Mouse (Mus musculus) gastrocnemius, adult 2 months (tissue): ENCODE data around the gene Amotl2. TPM values are rescaled to one million over a fixed set of nuclear protein-coding genes. Genes with fewer than 3 reads are reported as not detected.

Source experiments
- DNase-seq: peaks from one replicate; pipeline ENCODE4 v3.0.0; 2022
- H3K27ac ChIP-seq: fragments of 200-600 bp; 2 replicates; pipeline ENCODE4 v1.8.1; 2022; ENCODE audit warnings: mild to moderate bottlenecking
- H3K4me3 ChIP-seq: fragments of 200-600 bp; 2 replicates; pipeline ENCODE4 v1.8.1; 2022; ENCODE audit warnings: mild to moderate bottlenecking, moderate library complexity
- CTCF ChIP-seq: fragments of 200-600 bp; IDR thresholded peaks from 2 replicates; pipeline ENCODE4 v1.8.1; 2022; ENCODE audit warnings: antibody characterized with exemption, mild to moderate bottlenecking, moderate library complexity
- intact Hi-C: fragments of 180-260 bp; cut with DNase I; formaldehyde crosslinking; loops from one replicate; pipeline ENCODE4 v1.15.1; 2025
- total RNA-seq, 2 experiments: library from RNA; stranded (reverse); gene quantifications; 2 replicates each; pipeline ENCODE4 v1.2.3; 2021

Amotl2 gene
- total RNA-seq, 2 experiments from 2014 or later, result 13.7 to 28.5 TPM

- no peak for TF ChIP-seq CTCF
- peak overlapping the region; percentile 99 for H3K27ac ChIP-seq
- no peak for DNase-seq
- no peak overlapping the region for H3K4me3 ChIP-seq
- intact Hi-C loops, result no loop called here
Measured at GRCm38 (mm10) chr9:102731044-102731471, 14.6 kb downstream of the Amotl2 start.

GRCm38 (mm10) chr9:102731574-102732175 is 15.2 kb downstream of the Amotl2 start:
- intact Hi-C loops, result no loop called here
- Histone ChIP-seq H3K27ac (peak overlapping the region; percentile 99), H3K4me3 (no peak overlapping the region)
- DNase-seq, result no peak
- TF ChIP-seq CTCF, result no peak

DNA sequence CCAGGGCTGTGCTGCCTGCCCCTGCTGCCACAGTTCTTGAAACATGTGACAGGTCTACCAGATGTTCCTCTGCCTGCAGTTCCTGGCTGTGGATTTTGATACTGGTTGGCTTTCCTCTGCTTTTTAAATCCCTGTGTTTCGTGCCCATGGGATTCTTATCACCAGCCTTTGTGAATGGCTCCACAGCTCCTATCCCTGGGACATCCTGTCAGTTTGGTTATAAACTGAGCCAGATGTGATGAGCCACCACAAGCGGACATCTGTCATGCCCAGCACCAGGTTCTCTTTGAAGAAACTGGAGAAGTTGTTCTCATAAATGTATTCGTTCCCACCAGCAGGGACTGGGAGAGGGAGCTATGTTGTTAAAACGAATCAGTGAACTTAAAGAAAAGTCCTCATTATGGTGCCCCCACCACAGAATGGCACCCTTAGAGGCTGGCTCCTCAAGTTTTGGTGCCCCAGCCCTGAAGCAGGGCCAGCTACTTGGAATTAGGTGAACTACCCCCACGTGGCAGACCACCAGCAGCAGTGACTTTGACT is 15.9 kb downstream of the Amotl2 start:
- DNase-seq, result no peak
- peak overlapping the region; percentile 99; the same call in 1 of the 2 replicates for H3K27ac ChIP-seq
- no peak for TF ChIP-seq CTCF
- no peak overlapping the region for H3K4me3 ChIP-seq
- intact Hi-C loops, result no loop called here

DNA sequence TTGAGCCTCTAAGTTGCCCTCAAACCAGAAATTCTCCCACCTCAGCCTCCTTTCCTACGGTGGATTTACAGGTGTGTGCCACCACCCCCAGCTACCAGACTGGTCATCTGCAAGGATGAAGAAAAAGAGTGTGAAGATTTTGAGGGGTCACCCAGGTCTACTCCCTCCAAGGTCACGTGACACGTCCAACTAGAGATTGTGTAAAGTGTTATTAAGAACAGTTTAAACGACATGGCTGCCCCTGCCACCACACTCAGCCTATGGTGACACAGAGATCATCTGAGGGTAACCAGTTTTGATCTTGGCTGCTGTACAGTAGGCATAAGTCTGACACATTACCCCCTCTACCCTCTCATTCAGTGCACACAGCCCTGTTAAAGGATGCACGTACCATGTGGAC is 17.0 kb downstream of the Amotl2 start:
- DNase-seq, result no peak
- TF ChIP-seq CTCF, result no peak
- Histone ChIP-seq H3K27ac (no peak overlapping the region), H3K4me3 (no peak overlapping the region)
- intact Hi-C loops, result no loop called here

DNA sequence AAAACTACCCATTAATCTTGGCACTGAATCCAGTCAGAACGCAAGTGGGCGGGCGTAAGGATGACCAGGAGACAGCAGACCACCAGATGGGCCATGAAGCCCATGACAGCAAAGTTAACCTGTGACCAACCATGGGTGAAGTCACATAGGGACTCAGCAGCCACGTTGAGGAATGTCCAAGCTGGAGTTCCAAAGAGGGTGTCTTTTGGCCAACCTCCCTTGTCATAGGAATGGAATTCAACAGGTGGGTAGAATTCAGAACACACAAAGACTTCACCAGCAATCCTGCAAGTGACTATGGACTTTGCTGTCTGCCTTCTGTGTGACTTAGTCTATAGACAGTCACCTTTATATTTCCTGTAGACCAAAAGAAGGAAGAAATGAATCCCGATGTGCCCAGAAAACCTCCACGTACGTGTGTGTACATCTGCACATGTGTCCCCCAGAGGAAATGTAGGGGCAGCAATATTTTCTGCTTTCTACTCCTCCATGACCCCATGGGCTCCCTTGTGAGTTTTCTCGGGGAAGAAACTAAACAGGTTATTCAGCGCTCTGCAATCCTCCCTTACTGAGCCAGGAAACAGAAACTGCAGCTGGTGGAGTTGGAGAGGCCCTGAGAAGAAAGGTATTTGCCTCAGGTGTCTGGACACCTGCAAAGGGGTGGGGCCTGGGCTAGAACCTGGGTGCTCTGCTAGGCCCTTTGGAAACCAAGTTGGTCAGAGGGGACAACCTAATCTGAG is 17.7 kb downstream of the Amotl2 start:
- intact Hi-C loops, result no loop called here
- no peak for DNase-seq
- Histone ChIP-seq H3K4me3 (no peak overlapping the region), H3K27ac (peak overlapping the region; percentile 38)
- TF ChIP-seq CTCF, result no peak

GRCm38 (mm10) chr9:102734739-102735075 is 18.2 kb downstream of the Amotl2 start:
- no peak overlapping the region for H3K27ac ChIP-seq

DNA sequence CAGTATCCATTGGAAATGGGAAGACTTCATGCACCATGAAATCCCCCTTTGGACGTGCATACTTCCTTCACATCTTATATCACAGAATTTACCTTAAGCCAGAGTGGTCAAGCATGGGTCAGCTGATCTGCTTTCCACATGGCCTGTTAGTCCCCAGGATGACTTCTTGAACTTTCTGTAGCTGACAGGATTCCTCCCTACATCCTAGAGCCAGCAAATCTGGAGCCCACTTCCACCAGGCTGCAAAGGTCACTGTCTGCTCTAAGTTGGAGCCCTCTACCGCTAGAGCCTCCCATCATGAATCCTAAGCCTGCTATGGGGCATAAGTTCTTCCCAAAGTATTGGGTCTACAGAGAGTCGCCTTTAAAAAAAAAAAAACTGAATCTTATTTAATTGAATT is 18.8 kb downstream of the Amotl2 start:
- DNase-seq, result no peak
- no peak for TF ChIP-seq CTCF
- intact Hi-C loops, result no loop called here
- no peak overlapping the region for H3K27ac ChIP-seq
- H3K4me3 ChIP-seq, result no peak overlapping the region

More at GRCm38 (mm10) chr9:102734739-102735075, 18.2 kb downstream of the Amotl2 start:
- DNase-seq, result no peak
- no peak overlapping the region for H3K4me3 ChIP-seq
- TF ChIP-seq CTCF, result no peak
- intact Hi-C loops, result no loop called here

- intact Hi-C loops, result no loop called here
- H3K27ac ChIP-seq, result no peak overlapping the region
- TF ChIP-seq CTCF, result no peak
Measured at GRCm38 (mm10) chr9:102735996-102736395, 19.5 kb downstream of the Amotl2 start.

DNA sequence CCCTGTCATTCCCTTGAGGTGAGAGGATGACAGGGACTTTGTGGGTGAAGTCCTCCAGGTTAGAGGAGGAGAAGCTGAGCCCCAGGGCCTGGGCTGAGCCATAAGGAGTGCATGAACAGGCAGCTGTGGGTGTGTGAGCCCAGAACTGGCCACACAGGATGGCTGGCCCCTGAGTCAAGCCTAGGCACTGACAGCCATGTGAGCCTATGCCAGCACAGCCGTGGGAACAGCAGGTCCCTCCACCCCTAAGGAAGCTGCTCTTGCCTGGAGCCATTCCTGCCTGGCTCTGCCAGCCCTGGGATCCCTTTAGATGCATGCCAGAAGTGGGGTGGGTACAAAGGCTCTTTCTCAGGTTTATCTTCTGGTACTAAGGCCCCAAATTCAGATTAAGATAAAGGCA is 20.9 kb downstream of the Amotl2 start:
- peak; percentile 49 for DNase-seq
- Histone ChIP-seq H3K27ac (no peak overlapping the region), H3K4me3 (no peak overlapping the region)
- intact Hi-C loops, result no loop called here
- TF ChIP-seq CTCF, result no peak

More at GRCm38 (mm10) chr9:102735996-102736395, 19.5 kb downstream of the Amotl2 start:
- no peak overlapping the region for H3K4me3 ChIP-seq
- no peak for DNase-seq

GRCm38 (mm10) chr9:102746753-102747152 is 30.3 kb downstream of the Amotl2 start:
- Histone ChIP-seq H3K27ac (peak overlapping the region; percentile 71), H3K4me3 (no peak overlapping the region)
- TF ChIP-seq CTCF, result no peak
- intact Hi-C loops, result no loop called here
- DNase-seq, result peak; percentile 78

- intact Hi-C loops, result no loop called here
- DNase-seq, result no peak
- TF ChIP-seq CTCF, result no peak
- Histone ChIP-seq H3K4me3 (no peak overlapping the region), H3K27ac (peak overlapping the region; percentile 71)
Measured at GRCm38 (mm10) chr9:102747902-102748301, 31.4 kb downstream of the Amotl2 start.

DNA sequence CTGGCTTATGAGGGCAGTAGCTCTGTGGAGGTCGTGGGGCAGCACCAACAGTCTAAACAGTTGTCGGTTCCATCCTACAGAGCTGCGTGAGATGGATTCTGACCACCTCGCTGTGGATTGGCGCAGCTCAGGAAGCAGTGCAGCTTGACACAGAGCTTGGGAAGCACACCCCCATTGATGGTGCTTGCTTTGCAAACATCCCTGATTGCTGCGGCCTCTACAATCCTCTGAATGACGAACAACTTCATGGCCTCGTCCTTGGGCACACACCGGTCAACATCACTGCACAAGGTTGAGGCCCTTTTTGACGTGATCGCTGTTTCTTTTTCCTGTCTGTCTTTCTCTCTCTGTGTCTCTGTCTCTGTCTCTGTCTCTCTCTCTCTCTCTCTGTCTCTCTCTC is 32.7 kb downstream of the Amotl2 start:
- no peak for TF ChIP-seq CTCF
- intact Hi-C loops, result no loop called here
- H3K27ac ChIP-seq, result no peak overlapping the region
- H3K4me3 ChIP-seq, result no peak overlapping the region
- no peak for DNase-seq

DNA sequence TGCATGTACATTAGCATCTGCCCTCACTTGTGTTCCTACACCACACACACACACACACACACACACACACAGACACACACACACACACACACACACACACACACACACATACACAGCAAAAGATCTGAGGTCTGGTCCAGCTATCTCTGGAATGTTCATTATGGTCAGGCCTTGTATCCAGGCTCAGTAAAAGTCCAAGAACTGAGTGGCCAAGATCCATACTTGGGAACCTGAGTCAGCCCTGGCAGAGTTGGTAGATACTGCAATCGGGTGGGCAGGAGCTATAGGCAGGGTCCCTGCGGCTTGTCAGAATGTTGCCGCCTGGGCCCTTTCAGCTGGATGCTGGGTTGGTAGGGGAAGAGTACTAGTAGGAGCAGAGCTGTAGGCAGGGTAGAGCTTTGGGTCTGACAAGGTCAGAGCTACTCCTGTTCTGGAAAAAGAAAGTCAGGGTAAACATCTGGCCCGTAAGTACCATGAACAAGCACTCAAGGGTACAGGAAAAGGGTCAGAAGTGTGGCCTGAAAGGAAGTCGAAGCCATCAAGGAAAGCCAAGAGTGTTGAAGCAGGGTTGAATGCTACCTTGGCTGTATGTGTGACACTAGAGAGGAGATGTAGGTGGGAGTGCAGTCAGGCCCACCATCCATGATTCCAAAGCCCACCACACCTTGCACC is 35.3 kb downstream of the Amotl2 start:
- DNase-seq, result no peak
- intact Hi-C loops, result no loop called here
- TF ChIP-seq CTCF, result no peak
- Histone ChIP-seq H3K27ac (peak overlapping the region; percentile 8; the same call in 1 of the 2 replicates), H3K4me3 (no peak overlapping the region)
